Mouse (Mus musculus) erythroblast, embryonic 14.5 days (primary cell): Measurements from ENCODE around the gene Gal.

ENCODE experiments used
- GATA1 ChIP-seq: IDR thresholded peaks from 2 replicates; pipeline ENCODE4 v1.6.1; 2012; ENCODE audit warnings: low read length, inconsistent platforms, mixed read lengths
- TAL1 ChIP-seq: IDR thresholded peaks from 3 replicates; pipeline ENCODE4 v1.6.1; 2012; ENCODE audit warnings: low read length, inconsistent platforms, mixed read lengths

DNA sequence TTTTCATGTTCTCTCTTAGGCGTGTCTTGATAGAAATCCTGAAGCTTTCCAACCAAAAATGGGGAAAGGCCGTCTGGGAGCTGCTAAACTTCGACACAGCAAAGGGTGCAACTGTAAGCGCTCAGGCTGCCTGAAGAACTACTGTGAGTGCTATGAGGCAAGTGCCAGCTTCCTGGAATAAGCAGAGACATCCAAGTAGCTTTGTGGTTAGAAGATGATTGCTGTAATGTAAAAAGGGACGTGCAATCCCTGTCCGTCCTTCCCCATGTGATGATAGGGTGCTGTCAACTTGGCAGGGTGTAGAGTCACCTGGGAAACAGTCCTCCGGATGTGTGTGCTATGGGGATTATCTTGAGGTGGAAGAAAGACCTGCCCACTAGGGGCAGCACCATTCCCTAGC lies 10.3 kb downstream of the Gal start:
- TF ChIP-seq GATA1 (no peak), TAL1 (no peak)
